Mouse (Mus musculus) embryonic facial prominence, embryonic 15.5 days (tissue): ENCODE data around the gene Cend1. TPM values are rescaled to one million over a fixed set of nuclear protein-coding genes. Genes with fewer than 3 reads are reported as not detected.

Source experiments
- ATAC-seq: fragments of 200-750 bp; cut with Nextera tagmentation; 2 replicates; pipeline ENCODE4 v1.8.0; 2017; ENCODE audit warnings: low read depth, moderate TSS enrichment; ENCODE audit not compliant: insufficient number of reproducible peaks, low FRiP score, low TSS enrichment
- H3K27ac ChIP-seq: fragments of 300-500 bp; sonication (generic); replicated peaks from 2 replicates; pipeline ENCODE4 v1.5.1; 2015; ENCODE audit warnings: mild to moderate bottlenecking, inconsistent platforms
- H3K27me3 ChIP-seq: fragments of 300-500 bp; sonication (generic); 2 replicates; pipeline ENCODE4 v1.6.1; 2015; ENCODE audit warnings: inconsistent platforms
- H3K36me3 ChIP-seq: fragments of 300-500 bp; sonication (generic); 2 replicates; pipeline ENCODE4 v1.6.1; 2015; ENCODE audit warnings: mild to moderate bottlenecking, inconsistent platforms
- H3K4me1 ChIP-seq: fragments of 300-500 bp; sonication (generic); 2 replicates; pipeline ENCODE4 v1.6.1; 2015; ENCODE audit warnings: inconsistent platforms
- H3K4me2 ChIP-seq: fragments of 300-500 bp; sonication (generic); replicated peaks from 2 replicates; pipeline ENCODE4 v1.6.1; 2015; ENCODE audit warnings: mild to moderate bottlenecking, inconsistent platforms
- H3K4me3 ChIP-seq: fragments of 300-500 bp; sonication (generic); replicated peaks from 2 replicates; pipeline ENCODE4 v1.5.1; 2015; ENCODE audit warnings: mild to moderate bottlenecking, inconsistent platforms
- H3K9ac ChIP-seq: fragments of 300-500 bp; sonication (generic); 2 replicates; pipeline ENCODE4 v1.6.1; 2015; ENCODE audit warnings: inconsistent platforms
- H3K9me3 ChIP-seq: fragments of 300-500 bp; sonication (generic); replicated peaks from 2 replicates; pipeline ENCODE4 v1.6.1; 2016; ENCODE audit warnings: inconsistent platforms
- WGBS: fragments of 180-500 bp; shearing (Covaris S2); methylation state at CpG from one replicate; pipeline ENCODE4 v1.1.7; 2015; 5-methylcytosine and 5-hydroxymethylcytosine counted together
- polyA plus RNA-seq: library from polyadenylated mRNA; unstranded; fragments of >200 nt; fragmentation: Nextera tagmentation; extraction: Ambion mirVana; gene quantifications from 2 replicates; pipeline ENCODE4 v1.2.1, GENCODE M21; 2015

The Cend1 gene
- polyA plus RNA-seq, 1 experiment from 2014 or later, result 5.3 TPM

DNA sequence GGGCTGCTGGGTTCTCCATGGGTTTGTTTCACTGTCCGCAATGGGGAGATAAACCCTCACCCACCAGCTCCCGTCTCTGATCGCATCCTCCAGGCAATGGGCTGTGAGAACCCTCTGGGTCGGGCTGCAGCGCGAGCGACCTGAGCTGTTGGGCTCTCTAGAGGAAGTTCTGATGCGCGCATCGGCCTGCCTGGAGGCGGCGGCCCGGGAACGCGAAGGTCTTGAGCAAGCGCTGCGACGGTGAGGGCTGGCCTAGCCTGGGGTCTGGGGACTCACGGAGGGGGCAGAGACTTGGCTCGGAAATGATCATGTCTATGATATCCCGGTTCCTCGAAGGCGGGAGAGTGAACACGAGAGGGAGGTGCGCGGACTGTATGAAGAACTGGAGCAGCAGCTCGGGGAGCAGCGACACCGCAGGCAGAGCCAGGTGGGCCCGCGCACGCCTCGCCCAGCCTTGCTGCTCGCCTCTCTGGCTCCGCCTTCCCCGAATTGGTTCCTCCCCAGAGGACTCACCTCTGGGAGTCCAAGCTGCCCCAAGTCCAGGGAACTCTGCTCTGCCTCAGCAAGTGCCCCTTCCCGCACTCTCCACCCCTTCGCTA, 35.4 kb upstream of the Cend1 start:
- WGBS, result 10% methylated on average over 38 of the region's 38 CpGs
- no peak overlapping the region for H3K9ac ChIP-seq
- H3K27ac ChIP-seq, result 0 out of 2 replicates have a peak overlapping the region, but pooled peaks have one; percentile 5
- peaks cover 63% of the 10 kb centered on the region for H3K27me3 ChIP-seq
- H3K36me3 ChIP-seq, result 0 out of 2 replicates have a peak, but pooled peaks cover 3% of the 10 kb centered on the region
- peak overlapping the region; percentile 27 for H3K4me3 ChIP-seq
- no peak for ATAC-seq
- H3K9me3 ChIP-seq, result no peaks in the 10 kb centered on the region
- peaks cover 59% of the 10 kb centered on the region for H3K4me1 ChIP-seq
- peak overlapping the region; percentile 43 for H3K4me2 ChIP-seq

DNA sequence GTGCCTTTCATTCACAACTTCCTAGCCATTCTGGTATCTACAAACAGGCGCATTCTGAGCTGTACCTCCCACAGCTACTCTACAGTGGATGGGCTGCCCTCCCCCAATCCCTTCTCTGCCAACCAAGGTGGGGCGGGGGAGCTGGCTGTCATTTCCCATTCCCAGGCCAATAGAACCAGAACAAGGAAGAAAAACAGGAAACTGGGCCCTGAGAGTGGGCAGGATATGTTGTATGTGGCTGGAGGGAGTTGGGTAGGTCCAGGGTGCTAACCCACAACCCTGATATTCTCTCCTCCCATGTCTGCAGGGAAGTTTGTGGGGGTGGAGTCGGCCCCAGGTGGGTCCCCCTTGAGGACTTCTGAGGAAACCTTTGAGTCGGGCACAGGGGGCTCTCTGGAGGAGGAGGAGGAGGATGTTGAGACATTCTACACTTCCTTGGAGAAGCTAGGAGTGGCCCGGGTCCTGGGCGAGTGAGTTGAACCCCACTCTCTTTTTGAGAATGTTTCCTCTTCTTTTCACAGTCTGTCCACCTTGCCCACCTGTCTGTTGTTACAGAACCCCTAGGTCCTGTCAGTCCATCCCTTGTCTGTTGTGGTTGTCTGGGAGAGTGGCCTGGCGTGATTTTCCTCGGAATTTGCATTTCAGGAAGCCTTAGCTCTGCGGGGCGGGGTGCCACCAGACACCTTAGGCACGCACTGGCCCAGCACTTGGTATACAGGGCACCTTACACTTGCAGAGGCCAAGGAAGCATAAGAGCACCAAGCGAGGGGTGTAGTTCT, 34.7 kb upstream of the Cend1 start:
- 26% methylated on average over 12 of the region's 12 CpGs for WGBS
- Histone ChIP-seq H3K9ac (no peak overlapping the region), H3K4me2 (peak overlapping the region; percentile 43), H3K36me3 (0 out of 2 replicates have a peak, but pooled peaks cover 4% of the 10 kb centered on the region), H3K27me3 (peaks cover 70% of the 10 kb centered on the region), H3K27ac (0 out of 2 replicates have a peak overlapping the region, but pooled peaks have one; percentile 5), H3K4me3 (peak overlapping the region; percentile 27; the same call in 1 of the 2 replicates), H3K4me1 (peaks cover 52% of the 10 kb centered on the region), H3K9me3 (no peaks in the 10 kb centered on the region)
- no peak for ATAC-seq

DNA sequence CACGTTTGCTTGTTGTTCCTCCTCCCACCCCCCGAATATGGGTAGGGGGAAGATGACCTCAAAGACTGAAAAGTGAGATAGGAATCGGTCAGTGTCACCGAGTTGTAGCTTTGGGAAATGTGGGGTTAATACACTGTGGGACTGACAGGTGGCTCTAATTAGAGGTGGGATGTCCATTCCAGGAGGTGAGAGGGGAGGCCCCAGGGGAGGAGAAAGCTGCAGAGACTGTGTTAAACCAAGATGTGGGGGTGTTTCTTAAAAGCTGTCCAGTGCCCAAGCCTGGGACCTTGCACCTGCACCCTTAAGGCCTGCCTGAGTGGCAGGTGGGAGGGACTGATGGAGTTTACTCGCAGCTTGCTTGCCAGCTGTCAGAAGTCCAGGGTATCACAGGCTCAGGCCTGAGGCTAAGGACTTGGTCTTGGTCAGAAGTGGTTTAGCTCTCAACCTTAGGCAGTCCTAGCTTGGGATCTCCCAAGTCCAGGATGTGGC, 33.1 kb upstream of the Cend1 start:
- peaks cover 36% of the 10 kb centered on the region for H3K4me1 ChIP-seq
- peak overlapping the region; percentile 39; the same call in 1 of the 2 replicates for H3K4me3 ChIP-seq
- peak overlapping the region; percentile 64 for H3K4me2 ChIP-seq
- H3K27me3 ChIP-seq, result peaks cover 74% of the 10 kb centered on the region
- no peak overlapping the region for H3K27ac ChIP-seq
- H3K9me3 ChIP-seq, result no peaks in the 10 kb centered on the region
- no peak overlapping the region for H3K9ac ChIP-seq
- ATAC-seq, result no peak
- WGBS, result 5% methylated on average over 5 of the region's 5 CpGs
- H3K36me3 ChIP-seq, result 0 out of 2 replicates have a peak, but pooled peaks cover 7% of the 10 kb centered on the region

DNA sequence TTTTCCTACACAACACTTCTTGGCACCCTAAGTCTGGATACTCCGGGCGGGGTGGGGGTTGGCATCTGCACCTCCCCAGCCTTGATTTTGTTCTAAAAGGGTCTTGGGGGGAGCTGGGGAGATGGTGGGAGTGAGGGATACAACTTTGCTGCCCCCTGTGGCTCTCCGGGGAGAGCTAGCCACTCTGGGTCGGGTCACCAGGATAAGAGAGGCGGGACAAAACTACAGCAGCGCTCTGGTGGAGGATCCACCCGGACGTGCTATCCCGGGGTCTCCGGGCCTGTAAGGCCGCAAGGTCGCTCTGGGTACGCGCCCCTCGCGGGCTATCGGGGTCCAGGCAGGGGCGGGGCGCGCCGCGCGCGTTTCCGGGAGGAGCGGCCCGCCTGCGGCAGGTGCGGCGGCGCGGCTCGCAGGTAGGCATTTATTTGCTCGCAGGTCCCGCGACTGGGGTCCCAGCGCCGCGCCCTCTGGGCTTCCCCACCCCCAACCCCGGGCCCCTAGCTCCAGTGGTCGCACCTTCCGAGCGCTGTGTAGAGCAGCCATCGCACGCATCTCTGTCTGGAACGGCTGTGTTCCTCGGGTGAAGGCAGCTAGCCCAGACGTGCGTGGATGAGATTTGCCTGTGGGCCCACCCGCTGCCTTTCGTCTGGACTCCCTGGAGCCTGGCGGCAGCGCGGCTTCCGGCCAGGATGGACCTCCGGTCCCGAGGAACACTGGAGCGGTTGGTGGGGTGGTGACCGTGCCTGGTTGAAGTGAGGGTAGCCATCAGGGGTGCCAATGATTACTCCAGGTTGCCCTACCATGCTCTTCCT, 32.4 kb upstream of the Cend1 start:
- peaks cover 30% of the 10 kb centered on the region for H3K4me1 ChIP-seq
- no peaks in the 10 kb centered on the region for H3K9me3 ChIP-seq
- no peak for ATAC-seq
- H3K27ac ChIP-seq, result no peak overlapping the region
- peak overlapping the region; percentile 64 for H3K4me2 ChIP-seq
- H3K27me3 ChIP-seq, result peaks cover 74% of the 10 kb centered on the region
- H3K9ac ChIP-seq, result 0 out of 2 replicates have a peak overlapping the region, but pooled peaks have one; percentile 26
- peak overlapping the region; percentile 39 for H3K4me3 ChIP-seq
- H3K36me3 ChIP-seq, result 0 out of 2 replicates have a peak, but pooled peaks cover 7% of the 10 kb centered on the region
- 2% methylated on average over 59 of the region's 59 CpGs for WGBS

DNA sequence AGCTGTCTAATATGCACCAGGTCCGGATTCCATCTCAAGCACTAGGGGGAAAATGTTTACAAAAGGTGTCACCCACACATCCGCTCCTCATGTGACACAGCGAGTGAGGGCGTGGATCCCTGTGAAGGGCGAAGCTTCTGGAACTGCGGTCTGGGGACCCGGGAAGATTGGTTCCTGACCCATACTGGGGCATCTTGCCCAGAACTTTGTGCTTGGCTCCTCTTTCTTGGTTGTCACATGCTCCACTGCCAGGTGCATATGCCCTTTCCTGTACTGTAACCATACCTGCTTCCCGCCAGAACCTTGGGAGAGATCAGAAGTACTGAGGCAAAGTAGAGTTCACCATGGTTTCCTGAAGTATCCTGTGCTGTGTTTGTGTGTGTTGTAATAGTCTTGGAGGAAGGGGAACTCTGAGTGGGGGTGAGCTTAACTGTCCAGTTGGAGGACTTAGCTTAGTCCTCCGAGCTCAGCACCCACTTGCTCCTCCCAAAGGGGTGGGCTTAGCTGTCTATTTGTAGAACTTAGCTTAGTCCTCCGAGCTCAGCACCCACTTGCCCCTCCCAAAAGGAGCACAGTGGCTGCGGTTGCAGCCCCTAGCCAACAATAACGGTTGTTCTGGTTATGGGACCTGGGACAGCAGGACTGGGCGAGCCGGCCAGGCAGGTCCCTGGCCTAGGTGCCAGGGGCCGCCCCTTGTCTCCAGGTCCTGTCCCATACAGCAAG, 31.3 kb upstream of the Cend1 start, which contains the start of gene Cracr2b:
Cracr2b (plus strand) TSS at position 704 of the 723 bp plus-strand sequence.
- no peak within 1 kb of the TSS for H3K27ac ChIP-seq
- H3K4me2 ChIP-seq, result peak within 1 kb of the TSS; percentile 64
- H3K4me3 ChIP-seq, result peak within 1 kb of the TSS; percentile 39
- peaks cover 67% of the 10 kb centered on the region for H3K27me3 ChIP-seq
- H3K36me3 ChIP-seq, result 0 out of 2 replicates have a peak, but pooled peaks cover 7% of the 10 kb centered on the region
- peaks cover 31% of the 10 kb centered on the region for H3K4me1 ChIP-seq
- no peak for ATAC-seq
- WGBS, result 54% methylated on average over 15 of the region's 15 CpGs
- H3K9me3 ChIP-seq, result no peaks in the 10 kb centered on the region
- H3K9ac ChIP-seq, result 0 out of 2 replicates have a peak within 1 kb of the TSS, but pooled peaks have one; percentile 26

DNA sequence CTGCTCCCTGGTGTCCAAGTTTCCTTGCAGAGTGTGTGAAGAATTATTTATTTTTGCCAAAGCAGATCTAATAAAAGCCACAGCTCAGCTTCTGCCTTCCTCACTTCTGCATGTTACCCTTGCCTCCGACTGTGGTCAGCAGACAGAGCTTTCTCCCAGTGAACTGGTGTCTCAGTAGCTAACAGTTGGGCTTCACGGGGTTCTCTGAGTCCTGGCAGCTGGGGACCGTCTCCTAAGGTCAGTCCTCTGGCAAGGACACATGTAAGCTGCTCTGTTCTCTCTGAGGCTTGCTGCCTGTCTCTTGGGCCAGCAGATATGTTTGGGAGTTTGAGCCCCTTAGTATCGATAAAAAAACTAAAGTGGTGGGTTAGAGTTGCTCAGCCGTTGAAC, 30.7 kb upstream of the Cend1 start:
- Histone ChIP-seq H3K4me3 (no peak overlapping the region), H3K9me3 (no peaks in the 10 kb centered on the region), H3K4me1 (peaks cover 28% of the 10 kb centered on the region), H3K27me3 (peaks cover 62% of the 10 kb centered on the region), H3K9ac (no peak overlapping the region), H3K27ac (no peak overlapping the region), H3K4me2 (no peak overlapping the region), H3K36me3 (0 out of 2 replicates have a peak, but pooled peaks cover 7% of the 10 kb centered on the region)
- WGBS, result 64% methylated on average over 5 of the region's 5 CpGs
- ATAC-seq, result no peak

DNA sequence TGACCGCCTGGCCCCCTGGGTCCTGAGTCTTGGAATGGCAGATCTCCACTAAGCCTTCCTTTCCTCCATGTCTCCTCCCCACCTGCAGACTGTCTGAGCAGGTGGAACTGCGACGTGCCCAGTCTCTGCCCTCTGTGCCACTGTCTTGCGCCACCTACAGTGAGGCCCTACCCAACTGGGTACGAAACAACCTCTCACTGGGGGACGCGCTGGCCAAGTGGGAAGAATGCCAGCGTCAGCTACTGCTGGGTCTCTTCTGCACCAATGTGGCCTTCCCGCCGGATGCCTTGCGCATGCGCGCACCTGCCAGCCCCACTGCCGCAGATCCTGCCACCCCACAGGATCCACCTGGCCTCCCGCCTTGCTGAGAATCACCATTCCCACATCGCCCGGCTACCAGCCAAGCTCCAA, 30.0 kb upstream of the Cend1 start:
- Histone ChIP-seq H3K9me3 (no peaks in the 10 kb centered on the region), H3K4me1 (peaks cover 26% of the 10 kb centered on the region), H3K9ac (no peak overlapping the region), H3K4me3 (no peak overlapping the region), H3K27ac (no peak overlapping the region), H3K27me3 (peaks cover 56% of the 10 kb centered on the region), H3K4me2 (no peak overlapping the region), H3K36me3 (0 out of 2 replicates have a peak, but pooled peaks cover 7% of the 10 kb centered on the region)
- ATAC-seq, result no peak
- WGBS, result 87% methylated on average over 17 of the region's 17 CpGs

DNA sequence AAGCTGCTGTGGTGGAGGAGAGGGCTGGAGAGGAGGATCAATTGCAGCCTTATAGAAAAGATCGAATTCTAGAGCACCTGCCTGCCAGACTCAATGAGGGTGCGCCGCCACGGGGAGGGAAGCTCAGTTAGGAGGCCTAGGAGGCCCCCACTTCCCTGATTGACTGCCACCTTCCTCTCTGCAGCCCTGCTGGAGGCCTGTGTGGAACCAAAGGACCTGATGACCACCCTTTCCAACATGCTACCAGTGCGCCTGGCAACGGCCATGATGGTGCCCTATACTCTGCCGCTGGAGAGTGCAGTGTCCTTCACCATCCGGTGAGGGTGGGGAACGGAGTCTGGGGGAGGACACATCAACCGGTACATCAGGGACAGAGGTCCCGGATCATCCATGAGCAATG, 29.4 kb upstream of the Cend1 start:
- no peaks in the 10 kb centered on the region for H3K9me3 ChIP-seq
- H3K4me2 ChIP-seq, result no peak overlapping the region
- ATAC-seq, result no peak
- peaks cover 49% of the 10 kb centered on the region for H3K27me3 ChIP-seq
- no peak overlapping the region for H3K4me3 ChIP-seq
- H3K9ac ChIP-seq, result no peak overlapping the region
- 89% methylated on average over 11 of the region's 11 CpGs for WGBS
- 0 out of 2 replicates have a peak, but pooled peaks cover 7% of the 10 kb centered on the region for H3K36me3 ChIP-seq
- H3K27ac ChIP-seq, result no peak overlapping the region
- H3K4me1 ChIP-seq, result peaks cover 25% of the 10 kb centered on the region

DNA sequence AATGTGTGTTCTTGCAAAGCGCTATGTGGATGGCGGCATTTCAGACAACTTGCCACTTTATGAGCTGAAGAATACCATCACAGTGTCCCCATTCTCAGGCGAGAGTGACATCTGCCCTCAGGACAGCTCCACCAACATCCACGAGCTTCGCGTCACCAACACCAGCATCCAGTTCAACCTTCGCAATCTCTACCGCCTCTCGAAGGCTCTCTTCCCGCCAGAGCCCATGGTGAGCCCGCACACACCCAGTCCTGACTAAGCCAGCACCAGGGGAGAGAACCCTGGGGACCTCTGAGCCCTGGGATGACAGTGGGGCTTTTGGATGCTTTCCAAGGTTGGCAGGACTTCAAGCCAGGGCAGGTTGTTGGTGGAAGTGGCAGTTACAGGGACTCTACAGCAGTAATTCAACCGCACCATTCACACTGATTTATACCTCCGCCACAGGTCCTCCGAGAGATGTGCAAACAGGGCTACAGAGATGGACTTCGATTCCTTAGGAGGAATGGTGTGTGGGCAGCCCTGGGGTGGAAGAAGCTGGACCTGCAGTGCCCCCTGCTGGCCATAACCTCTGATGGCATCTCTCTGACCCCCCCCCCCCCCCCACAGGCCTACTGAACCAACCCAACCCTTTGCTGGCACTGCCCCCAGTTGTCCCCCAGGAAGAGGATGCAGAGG, 28.8 kb upstream of the Cend1 start:
- peaks cover 44% of the 10 kb centered on the region for H3K27me3 ChIP-seq

DNA sequence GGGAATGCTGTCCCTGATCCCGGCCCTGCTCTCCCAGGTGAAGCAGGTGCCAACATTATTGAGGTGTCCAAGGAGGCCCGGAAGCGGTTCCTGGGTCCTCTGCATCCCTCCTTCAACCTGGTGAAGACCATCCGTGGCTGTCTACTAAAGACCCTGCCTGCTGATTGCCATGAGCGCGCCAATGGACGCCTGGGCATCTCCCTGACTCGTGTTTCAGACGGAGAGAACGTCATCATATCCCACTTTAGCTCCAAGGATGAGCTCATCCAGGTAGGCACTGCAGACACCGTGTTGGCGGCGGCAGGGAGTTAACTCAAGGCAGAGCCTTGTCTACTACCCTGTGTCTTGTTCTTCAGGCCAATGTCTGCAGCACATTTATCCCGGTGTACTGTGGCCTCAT, 27.9 kb upstream of the Cend1 start:
- no peak overlapping the region for H3K4me3 ChIP-seq
- H3K36me3 ChIP-seq, result peaks cover 8% of the 10 kb centered on the region
- H3K27ac ChIP-seq, result no peak overlapping the region
- peaks cover 36% of the 10 kb centered on the region for H3K27me3 ChIP-seq
- H3K9ac ChIP-seq, result no peak overlapping the region
- H3K4me2 ChIP-seq, result no peak overlapping the region
- 89% methylated on average over 14 of the region's 14 CpGs for WGBS
- no peak for ATAC-seq
- H3K9me3 ChIP-seq, result no peaks in the 10 kb centered on the region
- H3K4me1 ChIP-seq, result peaks cover 25% of the 10 kb centered on the region

More for the DNA sequence above, 28.8 kb upstream of the Cend1 start:
- Histone ChIP-seq H3K9me3 (no peaks in the 10 kb centered on the region), H3K4me3 (no peak overlapping the region), H3K36me3 (0 out of 2 replicates have a peak, but pooled peaks cover 7% of the 10 kb centered on the region), H3K4me2 (no peak overlapping the region), H3K9ac (no peak overlapping the region), H3K4me1 (peaks cover 25% of the 10 kb centered on the region), H3K27ac (no peak overlapping the region)
- no peak for ATAC-seq
- WGBS, result 71% methylated on average over 15 of the region's 15 CpGs
